Mouse (Mus musculus): ENCODE measurements around the gene Nlrp14. TPM values are rescaled to one million over a fixed set of nuclear protein-coding genes. Genes with fewer than 3 reads are reported as not detected.
"Not testable (repeated sequence)": the region's sequence is repeated elsewhere in the genome, so short reads cannot be mapped to it uniquely, and the experiment has no call there.

Nlrp14 gene
- total RNA-seq (2015; ENCODE audit: low replicate concordance) (not detected in 2 replicates), total RNA-seq (2017; ENCODE audit: low replicate concordance) (not detected in 2 replicates)

GRCm38 (mm10) chr7:107166690-107167089, at the start of gene Nlrp14:
Nlrp14 (plus strand) TSS chr7:107166990.
- no peak for ATAC-seq (replicated peaks; ENCODE audit: low FRiP score, poor library complexity, severe bottlenecking)

DNA sequence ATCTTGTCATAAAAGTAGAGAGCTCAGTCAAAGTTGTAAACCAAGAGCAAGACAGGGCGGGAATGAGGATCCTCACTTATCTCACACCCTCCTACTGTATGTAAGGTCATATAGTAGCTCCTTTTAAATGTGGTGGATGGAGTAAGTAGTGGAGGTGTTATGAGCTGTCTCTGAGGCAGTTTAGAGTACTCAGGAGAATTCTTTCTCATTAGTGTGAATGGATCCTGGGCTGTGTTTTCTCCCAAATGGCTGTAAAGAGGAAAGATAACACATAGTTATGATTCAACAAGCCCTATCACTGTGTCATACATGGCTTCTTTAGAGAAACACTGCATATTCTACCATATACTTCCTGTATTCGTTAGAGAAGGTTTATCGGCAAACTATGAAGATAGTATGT, 35.8 kb upstream of the Nlrp14 start, which contains the start of gene Olfr715:
Gene Olfr715 (minus strand): TSS at position 101 of the 400 bp plus-strand sequence.
- ATAC-seq (replicated peaks; ENCODE audit: low FRiP score, poor library complexity, severe bottlenecking) = not testable (repeated sequence)

DNA sequence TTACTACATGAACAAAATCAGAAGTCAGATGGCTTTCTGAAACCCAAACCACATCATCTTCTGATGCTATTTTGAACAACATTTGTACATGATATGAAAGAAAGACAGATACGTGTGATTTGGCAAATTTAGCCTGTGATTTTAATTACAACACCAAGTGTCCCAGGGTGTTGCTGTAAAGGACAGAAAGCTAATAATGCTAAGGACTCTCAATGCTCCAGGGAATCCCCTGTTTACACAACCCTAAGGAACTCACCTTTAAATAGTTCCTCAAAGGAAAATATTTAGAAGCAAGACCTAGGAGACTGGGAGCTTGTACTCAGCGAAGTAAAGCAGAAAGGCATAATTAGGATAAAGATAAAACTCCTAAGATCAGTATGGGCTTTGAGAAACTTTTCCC, 28.8 kb upstream of the Nlrp14 start, which contains the start of gene Olfr716:
Gene Olfr716 (plus strand): TSS at position 301 of the 400 bp plus-strand sequence.
- ATAC-seq (replicated peaks; ENCODE audit: low FRiP score, poor library complexity, severe bottlenecking) = not testable (repeated sequence)

GRCm38 (mm10) chr7:107180406-107180805, 13.6 kb downstream of the Nlrp14 start:
- ATAC-seq (replicated peaks; ENCODE audit: low FRiP score, poor library complexity, severe bottlenecking) = no peak

DNA sequence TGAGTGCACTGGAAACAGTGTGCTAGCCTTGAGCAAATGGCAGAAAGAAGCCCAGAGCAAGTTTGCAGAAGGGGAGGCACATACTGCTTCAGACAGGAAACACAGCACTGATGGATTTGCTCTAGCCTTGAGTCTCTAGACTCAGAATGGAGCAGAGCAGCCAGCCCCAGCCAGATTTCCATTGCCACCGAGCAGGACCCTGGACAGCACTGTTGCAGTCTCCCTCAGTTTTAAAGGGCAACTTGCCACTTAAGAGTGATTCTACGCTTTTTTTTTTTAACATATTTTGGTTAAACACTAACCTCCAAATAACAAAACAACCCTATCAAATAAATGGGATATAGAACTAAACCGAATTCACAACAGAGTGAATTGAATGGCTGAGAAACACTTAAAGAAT, 35.0 kb downstream of the Nlrp14 start:
- no peak for ATAC-seq (replicated peaks; ENCODE audit: low FRiP score, poor library complexity, severe bottlenecking)

GRCm38 (mm10) chr7:107207843-107208242, 41.1 kb downstream of the Nlrp14 start:
- no peak for ATAC-seq (replicated peaks; ENCODE audit: low FRiP score, poor library complexity, severe bottlenecking)

- ATAC-seq (replicated peaks; ENCODE audit: low FRiP score, poor library complexity, severe bottlenecking) = no peak
Observed at GRCm38 (mm10) chr7:107209204-107209860, 42.5 kb downstream of the Nlrp14 start, which contains the start of gene Rbmxl2. Rbmxl2 (plus strand) TSS chr7:107209445.

DNA sequence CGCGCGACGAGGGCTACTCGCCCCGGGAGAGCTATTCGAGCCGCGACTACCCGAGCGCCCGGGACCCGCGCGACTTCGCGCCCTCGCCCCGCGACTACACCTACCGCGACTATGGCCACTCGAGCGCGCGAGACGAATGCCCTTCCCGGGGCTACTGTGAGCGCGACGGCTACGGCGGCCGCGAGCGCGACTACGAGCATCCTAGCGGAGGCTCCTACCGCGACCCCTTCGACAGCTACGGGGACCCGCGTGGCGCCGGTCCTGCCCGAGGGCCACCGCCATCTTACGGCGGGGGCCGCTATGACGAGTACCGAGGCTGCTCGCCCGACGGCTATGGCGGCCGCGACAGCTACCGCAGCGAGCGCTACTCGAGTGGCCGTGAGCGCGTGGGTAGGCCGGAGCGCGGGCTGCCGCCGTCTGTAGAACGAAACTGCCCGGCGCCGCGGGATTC, 43.4 kb downstream of the Nlrp14 start:
- no peak for ATAC-seq (replicated peaks; ENCODE audit: low FRiP score, poor library complexity, severe bottlenecking)

- ATAC-seq (replicated peaks; ENCODE audit: low FRiP score, poor library complexity, severe bottlenecking) = no peak
Observed at GRCm38 (mm10) chr7:107215723-107216122, 48.9 kb downstream of the Nlrp14 start.

DNA sequence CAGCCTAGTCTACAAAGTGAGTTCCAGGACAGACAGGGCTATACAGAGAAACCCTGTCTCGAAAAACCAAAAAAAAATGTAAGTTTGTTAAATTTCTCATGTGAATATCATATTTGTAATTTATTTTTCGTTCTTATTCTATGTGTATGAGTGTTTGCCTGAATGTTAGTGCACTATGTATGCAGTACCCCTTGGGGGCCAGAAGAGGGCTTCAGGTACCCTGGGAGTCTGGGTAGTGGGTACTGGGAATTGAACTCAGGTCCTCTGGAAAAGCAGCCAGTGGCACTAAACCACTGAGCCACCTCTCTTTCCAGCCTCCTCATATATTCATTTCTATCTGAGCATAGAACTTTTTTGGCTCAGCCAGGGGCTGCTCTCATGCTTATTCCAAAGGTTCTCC, 50.1 kb downstream of the Nlrp14 start:
- no peak for ATAC-seq (replicated peaks; ENCODE audit: low FRiP score, poor library complexity, severe bottlenecking)

- ATAC-seq (replicated peaks; ENCODE audit: low FRiP score, poor library complexity, severe bottlenecking) = no peak
Observed at GRCm38 (mm10) chr7:107236854-107237253, 70.1 kb downstream of the Nlrp14 start.

GRCm38 (mm10) chr7:107237498-107237897, 70.7 kb downstream of the Nlrp14 start:
- ATAC-seq (replicated peaks; ENCODE audit: low FRiP score, poor library complexity, severe bottlenecking) = no peak

GRCm38 (mm10) chr7:107241371-107241883, 74.6 kb downstream of the Nlrp14 start:
- ATAC-seq (replicated peaks; ENCODE audit: low FRiP score, poor library complexity, severe bottlenecking) = no peak

Other genes with a start within 250 kb of the Nlrp14 start
- not detected in 2 replicates for gene Olfr709-ps1, start 234.8 kb upstream of the Nlrp14 start, total RNA-seq (2015; ENCODE audit: low replicate concordance)
- not detected in 2 replicates for gene Olfr709-ps1, start 234.8 kb upstream of the Nlrp14 start, total RNA-seq (2017; ENCODE audit: low replicate concordance)
- not detected in 2 replicates for gene Olfr710, start 218.7 kb upstream of the Nlrp14 start, total RNA-seq (2015; ENCODE audit: low replicate concordance)
- gene Olfr710, start 218.7 kb upstream of the Nlrp14 start, total RNA-seq (2017; ENCODE audit: low replicate concordance) = not detected in 2 replicates
- not detected in 2 replicates for gene Olfr6, start 203.1 kb upstream of the Nlrp14 start, total RNA-seq (2015; ENCODE audit: low replicate concordance)
- gene Olfr6, start 203.1 kb upstream of the Nlrp14 start, total RNA-seq (2017; ENCODE audit: low replicate concordance) = not detected in 2 replicates
- gene Olfr711, start 191.5 kb upstream of the Nlrp14 start, total RNA-seq (2015; ENCODE audit: low replicate concordance) = not detected in 2 replicates
- gene Olfr711, start 191.5 kb upstream of the Nlrp14 start, total RNA-seq (2017; ENCODE audit: low replicate concordance) = not detected in 2 replicates
- gene Olfr2, start 160.9 kb upstream of the Nlrp14 start, total RNA-seq (2015; ENCODE audit: low replicate concordance) = not detected in 2 replicates
- not detected in 2 replicates for gene Olfr2, start 160.9 kb upstream of the Nlrp14 start, total RNA-seq (2017; ENCODE audit: low replicate concordance)
- not detected in 2 replicates for gene Olfr713, start 135.8 kb upstream of the Nlrp14 start, total RNA-seq (2015; ENCODE audit: low replicate concordance)
- not detected in 2 replicates for gene Olfr713, start 135.8 kb upstream of the Nlrp14 start, total RNA-seq (2017; ENCODE audit: low replicate concordance)
- not detected in 2 replicates for gene Olfr714, start 96.0 kb upstream of the Nlrp14 start, total RNA-seq (2015; ENCODE audit: low replicate concordance)
- gene Olfr714, start 96.0 kb upstream of the Nlrp14 start, total RNA-seq (2017; ENCODE audit: low replicate concordance) = not detected in 2 replicates
- not detected in 2 replicates for gene Olfr17, start 73.8 kb upstream of the Nlrp14 start, total RNA-seq (2015; ENCODE audit: low replicate concordance)
- 0.56 TPM in 1 of 2 replicates, not detected in the other for gene Olfr17, start 73.8 kb upstream of the Nlrp14 start, total RNA-seq (2017; ENCODE audit: low replicate concordance)
- not detected in 2 replicates for gene Olfr715b, start 56.6 kb upstream of the Nlrp14 start, total RNA-seq (2015; ENCODE audit: low replicate concordance)
- not detected in 2 replicates for gene Olfr715b, start 56.6 kb upstream of the Nlrp14 start, total RNA-seq (2017; ENCODE audit: low replicate concordance)
- not detected in 2 replicates for gene Olfr715, start 35.9 kb upstream of the Nlrp14 start, total RNA-seq (2015; ENCODE audit: low replicate concordance)
- not detected in 2 replicates for gene Olfr715, start 35.9 kb upstream of the Nlrp14 start, total RNA-seq (2017; ENCODE audit: low replicate concordance)
- not detected in 2 replicates for gene Olfr716, start 28.7 kb upstream of the Nlrp14 start, total RNA-seq (2015; ENCODE audit: low replicate concordance)
- not detected in 2 replicates for gene Olfr716, start 28.7 kb upstream of the Nlrp14 start, total RNA-seq (2017; ENCODE audit: low replicate concordance)
- gene Rbmxl2, start 42.5 kb downstream of the Nlrp14 start, total RNA-seq (2015; ENCODE audit: low replicate concordance) = not detected in 2 replicates
- not detected in 2 replicates for gene Rbmxl2, start 42.5 kb downstream of the Nlrp14 start, total RNA-seq (2017; ENCODE audit: low replicate concordance)
- not detected in 2 replicates for gene Syt9, start 203.7 kb downstream of the Nlrp14 start, total RNA-seq (2015; ENCODE audit: low replicate concordance)
- not detected in 2 replicates for gene Syt9, start 203.7 kb downstream of the Nlrp14 start, total RNA-seq (2017; ENCODE audit: low replicate concordance)

All from erythroblast, adult 5-6 weeks (primary cell).